Mouse (Mus musculus) ovary, adult 18-20 months (tissue): Measurements from ENCODE around the gene 1700030K09Rik.

ENCODE experiments used
- DNase-seq: peaks from one replicate; pipeline ENCODE4 v3.0.0; 2022; ENCODE audit warnings: low spot score, mixed read lengths

The 1700030K09Rik gene

GRCm38 (mm10) chr8:72504637-72505314 lies 61.1 kb downstream of the 1700030K09Rik start:
- no peak for DNase-seq

GRCm38 (mm10) chr8:72507505-72507904 lies 63.8 kb downstream of the 1700030K09Rik start:
- no peak for DNase-seq
